Mouse (Mus musculus): ENCODE measurements at regions not wholly inside any gene's neighbourhood (a gene's known extent, or its start where the extent isn't known, plus 50 kb on each side); places are given as distances from the start of the nearest gene placed in this dataset.

DNA sequence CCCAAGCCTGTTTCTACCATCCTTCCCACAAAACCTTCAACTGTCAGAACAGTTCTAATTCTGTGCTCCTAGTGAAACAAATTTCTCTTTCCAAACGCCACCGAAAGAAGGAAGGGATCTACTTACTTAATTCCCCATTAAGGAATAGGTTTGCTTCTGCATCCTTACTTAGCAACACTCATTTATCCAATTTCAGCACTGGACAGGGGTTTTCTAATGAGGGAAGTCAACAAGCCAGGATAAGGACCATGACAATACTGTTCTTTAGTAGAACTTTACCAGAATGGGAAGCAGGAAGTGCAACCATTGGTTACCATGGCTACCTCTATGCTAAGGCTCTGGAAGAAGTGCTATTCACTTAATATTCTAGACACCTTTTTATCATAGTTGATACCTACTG, 68.6 kb upstream of the Id4 start:
- TF ChIP-seq POLR2A (IDR thresholded peaks at IDR 0.05; ENCODE audit: insufficient read depth, low read depth, low read length), result no peak
- TF ChIP-seq CTCF (IDR thresholded peaks at IDR 0.05; ENCODE audit: insufficient read depth, low read depth, low read length), result no peak

Data from olfactory bulb, adult 2 months (tissue).